Mouse (Mus musculus) testis, postnatal 14 days (tissue): ENCODE data around the gene Nob1.

Source experiments
- DNase-seq: peaks from one replicate; pipeline ENCODE4 v3.0.0; 2021; ENCODE audit warnings: low spot score

Nob1 gene

DNA sequence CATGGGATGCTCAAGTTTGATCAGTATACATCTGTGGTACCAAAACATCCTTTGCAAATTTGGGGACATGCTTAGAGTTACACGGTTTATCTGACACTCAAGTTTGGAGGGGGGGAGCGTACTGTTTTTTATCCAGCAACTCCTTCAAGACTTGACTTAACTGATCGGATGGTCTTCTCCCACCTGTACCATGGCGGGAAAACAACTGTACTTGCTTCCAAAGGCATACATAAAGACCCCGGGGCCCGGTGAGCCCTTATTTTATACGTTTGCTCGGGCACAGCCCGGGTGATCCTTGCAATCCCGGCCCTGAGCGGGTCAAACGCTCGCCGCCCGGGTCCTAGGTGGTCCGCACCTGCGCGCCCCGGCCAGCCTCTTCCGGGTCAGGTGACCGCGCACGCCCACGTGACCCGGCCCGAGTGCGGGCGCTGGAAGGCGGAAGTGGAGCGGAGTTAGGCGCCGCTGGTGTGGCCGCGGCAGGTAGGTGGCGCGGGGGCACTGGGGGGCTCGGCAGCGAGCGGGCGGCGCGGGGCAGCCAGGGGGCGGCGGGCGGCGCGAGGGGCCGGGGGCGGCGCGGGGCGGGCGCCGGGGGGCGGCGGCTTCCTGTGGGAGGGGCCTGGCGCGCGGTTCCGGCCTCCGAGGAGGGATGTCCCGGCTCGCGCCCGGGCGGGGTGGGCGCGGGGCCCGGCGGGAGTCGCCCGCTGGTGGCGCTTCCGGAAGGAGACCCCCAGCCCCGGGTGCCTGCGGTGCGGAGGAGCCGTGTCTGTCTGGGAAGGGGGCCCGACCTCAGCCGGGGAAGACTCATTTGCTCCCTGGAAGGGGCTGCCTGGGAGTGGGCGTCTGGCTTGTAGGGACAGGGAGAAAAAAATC lies 11.3 kb upstream of the Nob1 start, which contains the start of gene Wwp2:
Gene Wwp2, plus strand, starts transcription at position 404 of the 870 bp plus-strand sequence.
- DNase-seq, result peak; percentile 87

DNA sequence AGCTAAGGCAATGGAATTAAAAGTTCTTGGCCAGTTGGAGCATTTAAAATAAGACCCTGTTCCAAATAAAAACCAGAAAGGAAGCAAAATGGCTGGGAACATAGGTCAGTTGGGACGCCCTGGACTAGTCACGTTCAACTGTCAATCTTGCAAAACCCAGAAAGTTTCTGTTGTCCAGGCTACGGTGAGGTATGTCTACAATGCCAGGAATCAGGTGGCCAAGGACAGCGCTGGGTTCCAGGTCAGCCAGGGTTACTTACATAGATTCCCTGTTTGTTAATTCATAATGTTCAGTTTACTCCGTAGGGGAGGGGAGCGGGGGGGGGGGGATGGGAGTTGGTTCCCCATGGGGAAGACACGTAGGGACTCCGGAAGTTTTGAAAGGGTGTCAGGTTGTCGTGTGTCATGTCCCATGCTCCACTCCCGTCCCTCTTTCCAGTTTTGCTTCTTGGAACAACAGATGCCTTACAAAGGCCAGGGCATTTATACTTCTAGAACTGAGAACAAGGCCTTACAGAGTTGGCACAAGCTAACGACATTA lies 10.6 kb upstream of the Nob1 start:
- no peak for DNase-seq

DNA sequence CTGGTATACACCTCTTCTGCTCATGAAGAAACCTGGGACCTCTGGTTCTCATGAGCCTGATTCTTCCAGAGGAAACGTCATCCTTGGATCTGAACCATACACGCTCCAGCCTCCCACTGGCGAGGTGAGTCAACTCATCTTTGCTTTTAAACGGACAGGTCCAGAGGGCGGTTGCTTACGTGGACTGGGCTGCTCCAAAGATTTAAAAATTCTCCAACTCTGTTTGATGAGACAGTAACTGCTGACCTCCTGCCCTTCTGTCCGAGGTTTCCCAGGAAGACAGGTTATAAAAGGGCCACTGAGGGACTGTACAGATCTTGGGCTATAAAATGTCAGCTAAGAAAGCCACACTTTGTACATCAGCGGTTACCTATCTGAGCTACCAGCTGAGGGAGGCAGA lies 6.0 kb upstream of the Nob1 start:
- DNase-seq, result no peak

GRCm38 (mm10) chr8:107425230-107425597 lies 363 bp upstream of the Nob1 start:
- no peak for DNase-seq

DNA sequence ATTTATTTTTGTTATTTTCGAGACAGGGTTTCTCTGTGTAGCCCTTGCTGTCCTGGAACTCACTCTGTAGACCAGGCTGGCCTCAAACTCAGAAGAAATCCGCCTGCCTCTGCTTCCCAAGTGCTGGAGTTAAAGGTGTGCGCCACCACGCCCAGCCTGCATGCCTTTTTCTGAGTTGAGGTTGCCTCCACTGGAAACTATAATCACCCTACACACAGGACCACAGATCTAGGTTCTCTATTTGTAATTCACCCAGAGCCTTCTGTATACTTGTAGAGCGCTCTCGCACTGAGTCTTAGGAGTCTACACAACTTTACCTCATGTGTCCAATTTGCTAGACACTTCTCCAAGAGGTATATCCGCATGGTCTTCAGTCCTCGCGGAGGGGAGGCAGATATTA lies 675 bp downstream of the Nob1 start:
- DNase-seq, result no peak

DNA sequence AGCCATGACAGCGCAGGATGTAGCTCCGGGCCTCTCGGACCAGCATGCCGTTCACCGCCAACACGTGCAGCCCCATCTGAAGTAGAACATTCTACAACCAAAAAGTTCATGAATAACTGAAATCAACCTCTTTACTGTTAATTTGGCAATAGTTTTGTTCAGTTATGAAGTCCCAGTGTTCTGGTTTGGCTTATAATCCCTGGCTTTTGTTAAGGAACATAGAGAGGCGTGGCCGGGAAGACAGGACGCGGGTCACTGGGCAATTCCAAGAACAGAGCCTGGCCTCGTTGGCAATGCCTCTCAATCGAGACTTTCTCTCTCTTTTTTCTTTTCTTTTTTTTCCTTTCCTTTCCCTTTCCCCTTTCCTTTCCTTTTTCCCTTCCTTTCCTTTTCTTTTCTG lies 7.8 kb downstream of the Nob1 start:
- no peak for DNase-seq

DNA sequence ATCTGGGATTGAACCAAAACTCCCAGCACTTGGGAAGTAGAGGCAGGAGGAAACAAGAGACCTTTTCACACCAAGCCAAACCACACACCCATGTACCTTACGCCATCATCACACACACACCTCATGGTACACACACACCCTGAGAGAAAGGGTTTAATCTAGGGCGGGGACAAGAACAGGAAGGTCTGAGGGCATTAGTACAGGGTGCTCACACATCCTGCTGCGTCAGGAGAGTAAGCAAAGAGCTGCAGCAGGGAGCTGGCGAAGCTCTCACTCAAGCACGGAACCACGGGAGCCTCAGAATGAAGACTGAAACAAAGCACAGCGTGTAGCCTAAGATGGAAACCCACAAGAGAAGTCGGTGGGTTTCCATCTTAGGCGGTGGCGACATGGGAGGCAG lies 11.0 kb downstream of the Nob1 start:
- DNase-seq, result no peak

GRCm38 (mm10) chr8:107412552-107412951 lies 12.3 kb downstream of the Nob1 start:
- no peak for DNase-seq

DNA sequence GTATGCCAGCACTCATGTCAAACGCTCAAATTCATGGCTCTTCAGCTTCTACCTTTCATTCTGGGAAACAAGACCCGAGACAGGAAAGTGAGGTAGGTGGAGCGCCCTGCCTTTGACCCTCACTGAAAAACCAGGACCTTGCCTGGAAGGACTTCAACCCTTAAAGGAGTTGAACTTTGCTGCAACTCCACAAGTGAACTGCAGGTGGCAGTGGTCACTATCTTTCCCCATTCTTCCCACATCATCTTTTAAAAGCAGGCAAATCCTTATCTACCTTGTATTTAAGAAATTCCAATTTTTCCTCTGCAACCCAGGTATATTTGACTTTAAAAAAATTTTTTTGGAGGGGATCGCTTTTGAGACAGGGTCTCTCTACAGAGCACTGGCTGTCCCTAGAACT lies 13.5 kb downstream of the Nob1 start:
- DNase-seq, result no peak

- DNase-seq, result no peak
Observed at GRCm38 (mm10) chr8:107405935-107406334, 18.9 kb downstream of the Nob1 start.

GRCm38 (mm10) chr8:107404057-107404456 lies 20.8 kb downstream of the Nob1 start:
- DNase-seq, result no peak

DNA sequence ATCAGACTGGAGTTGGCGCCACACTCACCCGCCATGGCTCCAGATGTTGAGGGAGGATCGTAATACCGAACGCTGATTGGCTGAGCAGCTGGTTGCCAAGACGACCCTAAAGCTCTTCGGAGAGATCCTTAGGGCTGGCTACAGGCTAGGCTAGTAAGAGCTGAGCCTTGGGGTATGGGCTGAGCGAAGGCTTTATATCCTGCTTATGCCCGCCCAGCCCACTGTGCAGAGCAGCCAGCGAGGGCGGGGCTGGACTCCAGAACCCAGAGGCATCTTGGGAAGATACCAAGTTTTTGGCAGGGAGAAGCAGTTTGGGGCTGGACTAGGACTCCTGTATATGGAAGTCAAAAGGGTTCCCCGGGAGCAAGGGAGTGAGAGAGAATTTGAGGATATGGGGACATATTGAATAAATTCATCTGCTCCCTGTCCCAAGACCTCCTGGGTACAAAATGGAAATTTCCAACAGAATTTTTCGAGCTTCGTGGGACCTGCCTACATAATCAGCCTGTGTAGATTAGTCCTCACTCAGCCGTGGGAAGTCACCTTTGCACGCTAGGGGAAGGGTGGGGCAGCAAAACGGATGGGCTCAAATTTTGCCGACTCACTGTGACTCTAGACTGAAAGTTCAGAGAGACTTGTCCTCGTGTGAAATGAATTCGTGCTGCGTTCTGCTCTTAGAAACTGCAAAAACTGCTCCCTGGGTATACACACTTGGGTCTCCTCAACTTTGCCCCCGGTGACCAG lies 21.6 kb downstream of the Nob1 start, which contains the start of gene Nqo1:
Gene Nqo1, minus strand, starts transcription at position 169 of the 744 bp plus-strand sequence.
- DNase-seq, result peak; percentile 79

- DNase-seq, result no peak
Observed at GRCm38 (mm10) chr8:107401866-107402265, 23.0 kb downstream of the Nob1 start.

DNA sequence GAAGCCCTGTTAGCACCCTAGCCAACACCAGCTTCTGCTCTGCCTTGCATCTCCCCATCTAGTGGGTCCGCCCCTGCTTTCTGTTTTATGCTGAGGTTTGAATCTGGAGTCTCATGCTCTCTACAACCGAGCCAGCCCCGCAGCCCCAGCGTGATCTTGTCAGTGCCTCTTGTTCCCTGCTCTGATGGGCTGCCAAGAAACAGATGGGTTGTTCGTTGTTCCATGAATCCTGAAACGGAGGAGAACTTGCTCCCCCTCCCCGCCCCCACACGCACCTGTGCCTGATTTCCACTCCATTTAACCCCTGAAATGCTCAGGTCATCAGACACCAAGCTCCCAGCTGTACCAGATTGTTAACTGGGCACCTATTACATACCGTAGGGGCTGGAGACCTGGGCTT lies 25.4 kb downstream of the Nob1 start:
- DNase-seq, result no peak

GRCm38 (mm10) chr8:107397665-107398064 lies 27.2 kb downstream of the Nob1 start:
- DNase-seq, result no peak

- peak; percentile 33 for DNase-seq
Observed at GRCm38 (mm10) chr8:107396106-107396670, 28.7 kb downstream of the Nob1 start.

DNA sequence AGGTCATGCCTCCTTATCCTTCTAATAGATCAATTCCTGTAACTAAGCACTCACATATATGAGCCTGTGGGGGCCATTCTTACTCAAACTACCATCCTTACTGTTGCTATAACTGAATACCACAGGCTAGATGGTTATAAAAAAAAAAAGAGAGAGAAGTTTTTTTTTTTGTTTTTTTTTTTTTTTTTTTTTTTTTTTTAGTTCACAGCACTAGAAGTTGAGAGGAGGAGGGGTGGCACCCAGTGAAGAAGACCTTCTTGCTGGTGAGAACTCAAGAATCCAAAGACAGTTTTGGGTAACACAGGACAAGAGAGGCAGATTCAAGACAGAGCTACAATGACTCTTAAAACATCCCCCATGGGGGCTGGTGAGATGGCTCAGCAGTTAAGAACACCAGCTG lies 29.5 kb downstream of the Nob1 start:
- no peak for DNase-seq

- no peak for DNase-seq
Observed at GRCm38 (mm10) chr8:107391136-107391516, 33.7 kb downstream of the Nob1 start.

DNA sequence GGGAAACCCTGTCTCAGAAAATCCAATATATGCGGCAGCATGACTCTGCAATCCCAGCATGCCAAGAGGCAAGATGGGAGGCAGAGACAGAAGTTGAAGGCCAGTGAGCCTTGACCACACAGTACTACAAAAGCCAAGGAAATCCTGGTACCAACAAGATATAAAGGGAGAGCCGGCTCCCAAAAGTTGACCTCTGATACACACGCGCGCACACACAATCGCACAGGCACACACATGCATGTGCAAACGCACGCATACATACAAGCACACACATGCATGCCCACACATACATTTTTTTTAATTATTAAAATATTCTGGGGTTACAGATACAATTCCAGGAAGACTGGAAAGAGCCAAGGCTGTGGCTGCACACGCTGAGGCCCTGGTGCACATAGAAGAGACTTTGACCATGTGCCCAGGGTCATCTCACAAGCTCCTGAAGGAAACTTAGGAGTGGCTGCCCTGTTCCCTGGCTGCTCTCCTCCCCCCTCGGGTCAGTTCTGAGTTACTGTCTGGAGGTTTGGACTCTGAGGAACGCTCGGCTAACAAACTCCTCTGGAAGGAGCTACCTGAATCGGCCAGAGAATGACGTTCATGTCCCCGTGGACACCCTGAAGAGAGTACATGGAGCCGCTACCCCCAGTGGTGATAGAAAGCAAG lies 34.2 kb downstream of the Nob1 start:
- no peak for DNase-seq

GRCm38 (mm10) chr8:107389557-107389956 lies 35.3 kb downstream of the Nob1 start:
- peak; percentile 77 for DNase-seq

DNA sequence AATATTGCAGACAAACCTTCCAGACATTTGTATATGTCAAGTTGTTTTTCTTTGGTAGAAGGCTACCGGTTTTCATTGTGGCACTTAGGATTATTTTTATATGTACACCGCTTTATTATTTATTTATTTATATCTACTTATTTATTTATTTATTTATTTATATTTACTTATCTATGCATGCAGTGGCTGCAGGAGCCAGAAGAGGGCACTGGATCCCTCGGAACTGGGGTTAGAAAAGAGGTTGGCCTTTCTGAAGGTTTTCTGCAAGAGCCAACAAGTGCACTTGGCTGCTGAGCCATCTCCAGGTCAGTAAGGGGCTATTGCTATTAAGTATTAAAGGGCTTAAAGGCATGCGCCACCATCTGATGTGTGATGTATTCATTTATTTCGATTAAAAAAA lies 37.0 kb downstream of the Nob1 start:
- DNase-seq, result no peak

DNA sequence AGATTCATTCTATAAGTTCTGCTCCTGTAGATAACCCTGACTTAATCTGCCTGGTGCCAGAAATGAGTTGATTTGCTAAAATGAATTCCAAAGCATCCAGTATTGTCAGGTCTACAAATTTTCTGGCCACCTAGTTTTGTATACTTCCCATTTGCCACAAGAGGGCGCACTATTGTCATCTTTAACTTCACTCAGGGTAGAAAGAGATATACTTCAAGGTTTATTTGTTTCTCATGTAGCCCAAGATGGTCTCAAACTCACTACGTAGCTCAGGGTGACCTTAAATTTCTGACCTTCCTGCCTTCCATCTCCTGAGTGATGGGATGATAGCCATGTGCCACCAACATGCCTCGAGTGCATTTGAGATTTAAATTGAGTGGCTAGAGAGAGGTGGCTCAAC lies 38.2 kb downstream of the Nob1 start:
- DNase-seq, result no peak
